Mouse (Mus musculus) left cerebral cortex, adult 9 months (tissue): ENCODE data around the gene Pskh1.

Source experiments
- DNase-seq, 2 experiments: peaks; one replicate each; pipeline ENCODE4 v3.0.0; 2022; ENCODE audit warnings: low spot score in 2 of 2

Gene Pskh1

GRCm38 (mm10) chr8:105892432-105892831, 7.8 kb upstream of the Pskh1 start:
- DNase-seq: peak in 1 of 2 experiments; percentile 48

DNA sequence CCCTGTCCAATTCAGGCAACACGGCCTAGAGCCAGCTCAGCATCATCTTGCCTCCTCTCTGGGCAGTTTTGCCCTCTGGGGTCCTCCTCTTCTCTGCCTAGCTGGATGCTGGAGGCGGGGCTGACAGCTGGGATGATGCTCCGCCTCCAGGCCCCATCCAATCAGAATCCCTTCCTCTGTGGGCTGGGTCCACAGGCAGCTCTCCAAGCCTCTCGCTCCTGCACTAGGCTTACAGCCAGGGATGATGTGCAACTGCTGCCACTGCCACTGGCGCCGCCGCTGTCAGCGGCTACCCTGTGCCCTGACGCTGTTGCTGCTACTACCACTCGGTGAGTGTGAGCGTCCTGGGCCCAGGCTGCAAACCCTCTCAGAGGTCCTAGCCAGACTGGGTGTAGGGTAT, 6.9 kb upstream of the Pskh1 start, which contains the start of gene Nrn1l:
Nrn1l (plus strand) TSS at position 229 of the 400 bp plus-strand sequence.
- DNase-seq: peak; percentile 68 to 88

- no peak for DNase-seq
Measured at GRCm38 (mm10) chr8:105897801-105898480, 2.3 kb upstream of the Pskh1 start.

- no peak for DNase-seq
Measured at GRCm38 (mm10) chr8:105900941-105901616, 838 bp downstream of the Pskh1 start.

DNA sequence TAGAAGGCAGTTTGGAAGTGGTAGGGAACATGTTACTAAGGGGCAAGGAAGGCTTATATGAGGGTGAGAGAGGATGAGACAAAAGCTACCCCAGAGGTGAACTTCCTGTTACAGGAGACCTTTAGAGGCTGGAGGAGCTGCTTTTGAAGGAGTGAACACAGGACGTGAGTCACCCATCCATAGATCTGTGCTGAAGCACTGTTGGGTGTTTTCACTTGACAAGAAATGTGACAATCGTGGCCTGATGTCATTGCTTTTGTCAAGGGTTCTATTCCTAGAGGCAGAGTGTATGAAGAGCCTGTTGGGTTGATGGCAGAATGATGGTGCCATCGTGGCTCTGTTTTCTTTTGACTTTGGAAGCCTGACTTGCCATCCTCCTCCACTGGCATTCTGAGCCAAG, 19.1 kb downstream of the Pskh1 start:
- no peak for DNase-seq

DNA sequence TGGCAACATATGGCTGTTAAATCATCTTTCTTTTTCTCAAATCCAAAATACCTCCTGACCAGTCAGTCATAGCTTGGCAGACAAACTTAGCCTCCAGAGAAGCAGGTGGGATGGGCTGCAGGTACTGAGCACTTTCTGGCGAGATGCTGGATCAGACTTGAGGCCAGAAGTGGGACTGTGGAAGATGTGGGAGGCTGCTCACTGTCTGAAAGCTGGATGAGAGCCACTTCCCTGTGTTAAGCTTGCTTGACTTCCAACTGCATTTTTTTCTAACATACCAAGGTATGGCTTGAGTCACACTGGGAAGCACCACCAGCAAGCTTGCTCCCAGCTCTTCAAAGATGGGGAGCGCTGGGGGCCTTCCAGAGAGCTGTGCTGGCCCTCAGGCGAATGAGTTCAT, 24.9 kb downstream of the Pskh1 start:
- DNase-seq: peak in 1 of 2 experiments; percentile 62

GRCm38 (mm10) chr8:105930602-105931001, 30.4 kb downstream of the Pskh1 start:
- DNase-seq: peak in 1 of 2 experiments; percentile 83

DNA sequence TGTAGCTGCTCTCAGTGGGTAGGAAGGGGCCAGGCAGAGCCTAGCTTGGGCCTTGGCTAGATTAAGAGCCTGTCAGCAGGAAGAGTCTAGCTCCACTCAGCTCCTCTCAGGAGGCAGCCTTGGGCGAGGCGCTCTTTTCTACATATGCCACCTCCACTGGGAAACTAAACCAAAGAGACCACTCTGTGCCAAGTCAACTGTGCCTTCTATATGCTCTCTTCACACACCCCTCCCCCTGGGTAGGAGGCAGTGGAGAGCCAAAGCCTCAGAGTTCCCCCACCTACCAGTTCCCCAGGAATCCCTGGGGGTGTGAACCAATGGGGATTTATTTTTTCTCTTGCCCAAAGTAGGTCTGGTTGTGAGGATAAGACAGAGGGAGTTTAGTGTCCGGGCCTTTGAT, 31.0 kb downstream of the Pskh1 start:
- peak; percentile 45 to 56 for DNase-seq

DNA sequence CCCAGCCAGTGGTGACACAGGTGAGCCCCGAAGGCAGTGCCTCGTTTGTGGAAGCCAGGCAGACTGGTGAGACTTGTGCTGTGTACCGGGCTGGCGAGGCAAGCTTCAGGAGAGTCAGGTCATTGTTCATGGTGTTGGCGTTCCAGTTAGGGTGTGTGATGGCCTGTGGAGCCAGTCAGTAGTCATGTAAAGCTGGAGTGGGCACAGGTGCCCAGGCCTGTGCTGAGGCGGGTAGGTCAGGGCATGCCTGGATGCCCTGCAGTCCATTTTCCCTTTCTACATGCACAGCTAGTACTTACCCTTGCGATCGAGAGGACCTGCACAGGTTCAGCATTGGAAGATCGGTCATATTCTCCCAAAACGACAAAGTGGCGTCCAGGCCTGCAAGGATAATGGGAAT, 32.3 kb downstream of the Pskh1 start:
- DNase-seq: no peak

- no peak for DNase-seq
Measured at GRCm38 (mm10) chr8:105933762-105934161, 33.5 kb downstream of the Pskh1 start, which contains the start of gene Ctrl. Gene Ctrl (minus strand): TSS chr8:105933862.

GRCm38 (mm10) chr8:105935105-105935504, 34.9 kb downstream of the Pskh1 start:
- no peak for DNase-seq

DNA sequence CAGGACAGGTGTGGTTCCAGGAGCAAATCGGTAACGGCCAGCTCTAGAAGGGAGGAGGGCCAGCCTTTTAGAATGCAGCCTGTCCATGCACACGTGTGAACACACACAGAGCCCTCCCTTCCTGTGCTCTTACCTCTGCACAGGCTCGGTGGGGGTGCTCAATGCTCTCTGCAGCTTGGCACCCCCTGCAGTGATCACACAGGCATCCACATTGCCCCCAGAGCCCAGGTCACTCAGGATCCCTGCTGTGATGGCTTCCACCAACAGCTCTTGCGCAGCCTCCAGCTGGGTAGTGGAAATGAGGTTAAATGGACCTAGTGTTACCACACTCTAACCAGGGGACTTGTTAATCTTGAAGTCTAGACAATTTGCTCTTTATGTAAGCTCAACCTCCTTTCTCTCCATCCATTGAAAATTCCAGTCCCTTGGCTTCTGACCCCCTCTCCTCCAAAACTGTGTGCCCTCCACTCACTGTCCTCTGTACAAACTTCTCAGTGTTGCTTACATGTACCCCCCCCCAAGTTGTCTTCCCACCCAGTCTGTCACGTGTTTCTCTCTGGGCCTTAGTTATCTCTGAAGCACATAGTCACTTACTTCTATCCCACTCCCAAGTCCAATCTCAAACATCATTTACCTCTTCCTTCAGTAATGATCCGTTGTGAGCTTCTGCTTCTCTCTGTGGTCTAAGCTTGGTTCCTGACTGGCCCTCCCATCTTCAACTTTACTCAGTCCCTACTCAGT, 35.8 kb downstream of the Pskh1 start:
- no peak for DNase-seq

DNA sequence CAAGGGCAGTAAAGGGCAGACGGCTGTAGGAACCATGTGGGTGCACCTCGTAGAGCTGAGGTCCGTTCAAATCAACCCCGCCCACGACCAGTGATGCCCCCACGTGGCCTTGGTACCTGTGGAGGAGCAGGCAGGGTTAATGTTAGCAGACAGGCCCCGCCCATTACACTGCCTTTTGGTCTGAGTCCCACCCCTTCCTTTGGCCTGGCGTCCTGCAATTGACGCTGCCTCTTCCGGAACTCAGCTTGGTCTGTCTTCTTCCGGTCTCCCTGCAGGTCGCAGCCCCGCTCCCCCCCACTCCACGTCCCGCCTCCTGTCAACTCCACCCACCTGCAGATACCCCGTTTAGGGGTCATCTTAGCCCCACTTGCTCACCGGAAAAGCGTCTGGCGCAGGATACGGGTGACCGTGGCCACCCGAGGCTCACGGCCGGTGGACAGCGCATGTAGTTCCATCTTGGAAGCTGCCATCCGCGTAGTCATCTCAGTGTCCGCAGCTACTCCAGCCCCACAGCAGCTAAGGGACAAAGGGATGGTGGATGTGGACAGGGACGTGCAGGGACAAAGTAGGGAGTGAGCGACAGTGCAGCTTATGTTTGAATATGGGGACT, 36.7 kb downstream of the Pskh1 start:
- DNase-seq: peak; percentile 73 to 87

- peak; percentile 30 to 45 for DNase-seq
Measured at GRCm38 (mm10) chr8:105937496-105938305, 37.5 kb downstream of the Pskh1 start.

GRCm38 (mm10) chr8:105938306-105938669, 38.0 kb downstream of the Pskh1 start, which contains the start of gene Psmb10:
Gene Psmb10 (minus strand): TSS chr8:105938444.
- peak in 1 of 2 experiments; percentile 40 for DNase-seq

GRCm38 (mm10) chr8:105942026-105942425, 41.8 kb downstream of the Pskh1 start:
- no peak for DNase-seq

- DNase-seq: no peak
Measured at GRCm38 (mm10) chr8:105942542-105942941, 42.3 kb downstream of the Pskh1 start.

GRCm38 (mm10) chr8:105943321-105943739, 43.1 kb downstream of the Pskh1 start, which contains the start of gene Lcat:
Gene Lcat (minus strand): TSS chr8:105943382.
- peak in 1 of 2 experiments; percentile 46 for DNase-seq

DNA sequence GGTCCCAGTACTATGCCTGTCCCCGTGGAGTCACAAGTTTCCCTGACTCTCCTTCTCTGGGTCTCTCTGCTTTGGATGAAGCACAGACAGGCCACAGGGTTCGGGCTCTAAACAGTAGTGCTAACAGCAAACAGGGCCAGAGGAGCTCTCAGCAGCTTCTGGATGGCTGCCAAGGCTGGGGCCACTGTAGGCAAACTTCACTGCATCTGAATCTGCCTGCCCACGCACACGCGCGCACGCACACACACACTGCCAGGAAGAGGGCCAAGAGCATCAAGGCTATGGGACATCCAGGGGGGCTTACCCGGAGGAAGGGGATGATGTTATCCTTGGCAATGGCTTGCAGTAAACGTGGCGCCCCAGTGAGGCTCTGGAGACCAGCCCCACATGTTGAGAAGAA, 49.1 kb downstream of the Pskh1 start:
- peak in 1 of 2 experiments; percentile 58 for DNase-seq

- DNase-seq: peak in 1 of 2 experiments; percentile 64
Measured at GRCm38 (mm10) chr8:105951057-105951659, 50.9 kb downstream of the Pskh1 start.
